Mouse (Mus musculus) adrenal gland, postnatal 4 days (tissue): ENCODE measurements around the gene Stap1. TPM values are rescaled to one million over a fixed set of nuclear protein-coding genes. Genes with fewer than 3 reads are reported as not detected.

ENCODE experiments used
- DNase-seq, 2 experiments: peaks; one replicate each; pipeline ENCODE4 v3.0.0; 2021 to 2022; ENCODE audit warnings: low spot score in 2 of 2, mixed read lengths in 2 of 2
- long read RNA-seq, 2 experiments: library from polyadenylated mRNA; stranded (forward); transcript quantifications; one replicate each; pipeline ENCODE4 v2.0.0; 2021
- total RNA-seq, 2 experiments: library from RNA; stranded (reverse); gene quantifications; 2 replicates each; pipeline ENCODE4 v1.2.3; 2021

Gene Stap1
- under 1 TPM; 0.62 to 0.70 TPM for total RNA-seq
- long read RNA-seq, experiment 1: 0 reads
- long read RNA-seq, experiment 2: 0 reads

DNA sequence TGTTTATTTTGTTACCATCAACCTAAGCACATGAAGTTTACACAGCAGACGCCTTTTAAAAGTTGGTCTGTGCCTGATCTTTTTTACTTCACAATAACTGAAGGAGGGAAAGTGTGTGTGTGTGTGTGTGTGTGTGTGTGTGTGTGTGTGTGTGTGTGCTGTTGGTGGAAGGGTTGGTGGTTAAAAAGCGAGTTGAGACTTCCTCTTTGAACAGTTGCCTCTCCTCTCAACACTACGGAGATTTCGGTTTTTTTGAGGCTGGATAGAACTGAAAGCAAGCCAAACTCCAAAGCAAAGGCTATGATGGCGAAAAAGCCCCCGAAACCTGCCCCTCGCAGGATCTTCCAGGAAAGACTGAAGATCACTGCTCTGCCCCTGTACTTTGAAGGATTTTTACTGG, at the start of gene Stap1:
Stap1 (plus strand) TSS at position 209 of the 400 bp plus-strand sequence.
- no peak for DNase-seq

DNA sequence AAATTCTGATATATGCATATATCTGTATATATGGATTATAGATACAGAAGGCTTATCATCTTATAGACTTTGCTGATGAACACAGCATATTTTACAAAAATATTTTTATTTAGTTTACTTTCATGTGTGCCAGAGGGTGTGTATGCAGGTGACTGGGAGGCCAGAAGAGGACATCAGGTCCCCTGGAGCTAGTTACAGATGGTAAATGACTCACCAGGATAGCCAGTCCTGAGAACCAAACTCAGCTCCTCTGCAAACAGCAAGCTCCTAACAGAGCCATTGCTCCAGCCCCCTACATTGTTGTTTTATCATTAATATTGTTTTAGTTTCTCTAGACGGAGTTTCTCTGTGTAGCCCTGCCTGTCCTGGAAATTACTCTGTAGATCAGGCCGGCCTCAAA, 41.7 kb upstream of the Stap1 start:
- DNase-seq: no peak

DNA sequence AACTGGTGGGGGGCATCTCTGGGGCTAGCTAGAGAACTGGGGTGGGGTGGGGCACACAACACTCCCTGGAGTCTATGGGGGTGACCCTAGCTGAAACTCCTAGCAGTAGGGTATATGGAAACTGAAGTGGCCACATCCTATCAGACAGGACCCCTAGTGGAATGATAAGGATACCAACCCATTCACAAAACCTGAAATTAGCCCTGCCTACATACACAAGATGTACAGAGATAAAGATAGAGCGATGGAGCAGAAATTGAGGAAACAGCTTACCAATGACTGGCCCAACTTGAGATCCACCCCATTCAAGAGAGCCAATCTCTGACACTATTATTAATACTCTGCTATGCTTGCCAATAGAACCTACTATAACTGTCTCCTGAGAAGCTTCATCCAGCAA, 8.0 kb upstream of the Stap1 start:
- no peak for DNase-seq

DNA sequence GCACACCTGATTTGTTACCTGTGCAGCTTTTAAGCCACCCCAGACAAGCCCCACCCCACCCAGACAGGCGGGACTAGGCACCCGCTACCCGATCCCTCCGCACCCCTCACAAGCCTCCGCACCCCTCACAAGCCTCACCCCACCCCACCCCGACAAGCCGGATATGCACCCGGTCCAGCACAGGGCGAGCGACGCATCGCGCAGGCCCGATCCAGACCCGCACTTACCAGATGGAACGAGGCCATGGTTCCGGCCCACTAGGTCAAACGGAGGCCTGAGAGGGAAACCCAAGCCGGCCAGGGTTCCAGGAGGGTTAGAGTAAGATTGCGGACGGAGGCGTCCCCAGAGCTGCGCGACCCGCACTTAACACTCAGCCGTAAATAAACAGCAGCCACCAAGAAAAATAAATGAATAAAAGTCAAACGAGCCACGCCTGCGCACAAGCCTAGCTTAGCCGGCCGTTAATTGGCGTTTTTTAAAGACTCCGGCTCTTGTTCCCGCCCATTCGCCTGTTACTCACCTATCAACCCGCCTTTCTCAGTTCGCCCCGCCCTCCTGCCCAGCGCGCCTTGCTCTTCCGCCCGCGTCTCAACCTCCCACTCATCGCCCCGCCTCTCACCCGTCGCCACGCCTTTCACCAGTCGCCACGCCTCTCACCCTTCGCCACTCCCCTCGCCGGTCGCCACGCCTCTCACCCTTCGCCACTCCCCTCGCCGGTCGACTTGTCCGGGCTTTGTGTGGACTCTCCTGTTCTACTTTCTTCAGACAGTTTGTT, 6.3 kb upstream of the Stap1 start, which contains the start of gene Cenpc1:
Cenpc1 (minus strand) TSS at position 483 of the 775 bp plus-strand sequence.
- DNase-seq: peak; percentile 83 to 95

DNA sequence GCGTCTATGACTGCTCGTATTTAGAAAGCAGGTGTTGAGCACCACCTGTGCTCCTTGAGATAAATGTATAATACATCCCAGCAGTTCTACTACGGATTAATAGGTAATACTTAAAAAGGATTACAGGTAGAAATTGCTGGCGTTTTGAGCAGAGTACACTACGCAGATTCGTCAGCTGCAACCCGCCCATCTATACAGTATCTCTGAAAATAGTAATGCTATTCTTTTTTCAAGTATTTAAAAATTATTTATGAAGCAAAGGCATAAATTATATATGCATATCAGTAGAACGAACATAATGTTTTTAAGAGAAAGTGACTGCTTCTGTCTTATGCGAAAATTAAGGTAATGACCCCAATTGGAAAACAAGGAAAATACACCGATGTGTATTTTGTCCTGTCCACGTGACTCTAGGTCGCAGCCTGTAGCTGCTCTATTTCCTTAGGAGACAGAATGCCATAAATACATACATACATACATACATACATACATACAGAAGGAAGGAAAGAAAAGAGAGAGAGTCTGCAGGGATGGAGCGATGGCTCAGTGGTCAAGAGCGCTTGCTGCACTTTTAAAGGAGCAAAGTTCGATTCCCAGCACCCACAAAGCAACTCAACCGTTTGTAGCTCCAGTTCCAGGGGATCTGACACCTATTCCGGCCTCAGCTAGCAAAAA, 5.5 kb upstream of the Stap1 start:
- no peak for DNase-seq

DNA sequence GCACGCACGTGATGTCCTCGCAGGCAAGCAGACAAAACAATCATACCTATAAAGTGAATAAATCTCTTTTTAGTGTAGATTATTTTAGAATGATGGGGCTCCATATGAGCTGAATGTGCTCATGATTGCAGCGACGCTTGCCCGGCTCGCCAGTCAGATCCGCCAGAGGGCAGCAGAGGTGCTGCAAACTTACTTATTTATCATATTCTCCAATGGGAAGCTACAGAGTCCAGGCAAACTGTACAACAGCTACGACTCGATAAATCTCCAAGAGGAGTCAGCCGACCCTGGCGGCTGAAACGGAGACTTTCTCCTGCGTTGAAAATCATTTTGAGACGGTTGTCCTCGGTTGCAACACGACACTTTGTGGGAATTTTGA, 5.0 kb upstream of the Stap1 start:
- peak; percentile 64 to 80 for DNase-seq

DNA sequence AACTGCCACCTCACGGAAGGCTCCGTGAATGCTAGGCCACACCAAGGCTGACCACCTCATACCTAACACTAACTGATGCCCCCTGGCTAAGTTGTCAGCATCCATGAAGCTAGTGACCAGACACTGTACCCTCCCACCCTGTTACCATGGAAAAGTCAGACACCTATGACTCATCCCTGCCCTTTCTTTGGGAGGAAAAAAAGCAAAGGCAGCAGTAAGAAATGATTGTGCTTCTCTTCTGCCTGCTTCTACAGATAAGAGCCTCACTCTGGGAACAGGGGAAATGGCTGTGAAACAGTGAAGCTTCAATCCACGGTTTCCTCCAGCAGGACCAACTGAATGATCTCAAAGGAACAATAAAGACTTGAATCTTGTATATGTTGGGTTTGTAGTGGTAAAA, 3.1 kb upstream of the Stap1 start:
- no peak for DNase-seq

DNA sequence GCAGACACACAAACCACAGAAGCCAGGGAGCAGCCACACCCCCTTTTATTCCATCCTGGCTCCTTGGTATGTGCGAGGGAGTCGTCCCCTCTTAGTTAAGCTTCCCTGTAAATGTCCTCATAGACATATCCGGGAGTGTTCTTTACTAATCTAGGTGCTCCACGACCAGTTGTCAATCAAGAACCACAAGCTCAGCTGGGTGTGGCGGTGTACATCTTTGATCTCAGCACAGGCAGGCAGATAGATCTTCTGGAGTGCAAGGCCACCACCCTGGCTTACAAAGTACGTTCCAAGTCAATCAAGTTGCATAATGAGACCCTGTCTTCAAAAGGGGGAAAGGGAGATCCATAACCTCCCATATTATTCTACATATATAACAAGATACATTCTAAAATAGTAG, 2.4 kb upstream of the Stap1 start:
- DNase-seq: no peak

DNA sequence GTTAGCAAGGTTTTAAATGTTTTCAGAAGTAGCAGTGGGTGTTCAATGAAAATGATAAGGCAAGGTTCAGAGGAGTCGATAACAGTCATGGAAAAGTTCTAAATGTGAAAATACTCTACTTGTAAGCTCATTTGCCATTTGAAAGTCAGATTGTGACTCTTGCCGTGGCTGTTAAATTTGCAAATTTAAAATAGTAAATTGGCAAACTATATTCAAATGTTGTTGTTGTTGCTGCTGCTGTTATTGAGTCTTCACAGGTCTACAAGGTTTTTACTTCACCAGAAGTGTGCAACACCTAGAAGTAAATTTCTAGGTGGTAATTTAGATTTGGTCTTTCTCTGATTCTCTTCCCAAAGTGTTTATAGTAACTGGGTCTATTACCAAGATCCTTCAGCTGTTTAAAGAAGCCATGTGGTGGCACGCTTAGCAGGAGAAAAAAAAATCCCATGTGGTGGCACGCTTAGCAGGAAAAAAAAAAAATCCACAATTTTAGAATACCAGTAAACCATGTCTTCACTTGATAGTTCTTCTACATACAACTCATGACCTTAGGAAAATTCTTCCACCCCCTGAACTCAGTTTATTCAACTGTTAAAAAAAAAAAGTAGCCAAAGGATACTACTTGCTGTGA, 1.3 kb downstream of the Stap1 start:
- DNase-seq: no peak

DNA sequence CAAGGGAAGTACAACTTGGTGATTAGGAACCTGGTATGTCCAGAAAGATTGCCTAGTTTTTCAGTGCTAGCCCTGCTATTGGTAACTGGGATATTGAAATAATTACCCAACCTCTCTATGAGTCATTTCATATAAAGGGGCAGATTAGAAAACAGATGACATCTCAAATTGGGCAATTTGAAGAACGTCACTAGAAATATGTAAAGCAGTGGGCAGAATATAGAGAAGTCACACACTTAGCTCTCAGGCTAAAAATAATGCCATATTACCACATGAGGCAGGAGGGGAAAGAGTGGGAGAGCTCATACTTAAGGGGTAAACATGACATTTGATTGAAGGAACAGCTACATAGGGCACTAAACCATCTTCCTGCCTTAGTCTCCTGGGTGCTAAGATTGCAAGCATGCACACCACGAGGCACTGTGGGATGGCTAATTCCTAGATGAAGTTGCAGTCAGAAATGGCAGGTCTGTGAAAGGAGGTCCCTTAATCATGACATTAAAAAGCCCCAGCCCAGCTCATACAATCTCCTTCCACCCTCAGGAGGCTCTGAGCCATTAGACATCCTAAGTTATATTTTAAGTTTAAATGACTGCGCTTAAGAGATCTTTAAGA, 7.3 kb downstream of the Stap1 start:
- DNase-seq: no peak

DNA sequence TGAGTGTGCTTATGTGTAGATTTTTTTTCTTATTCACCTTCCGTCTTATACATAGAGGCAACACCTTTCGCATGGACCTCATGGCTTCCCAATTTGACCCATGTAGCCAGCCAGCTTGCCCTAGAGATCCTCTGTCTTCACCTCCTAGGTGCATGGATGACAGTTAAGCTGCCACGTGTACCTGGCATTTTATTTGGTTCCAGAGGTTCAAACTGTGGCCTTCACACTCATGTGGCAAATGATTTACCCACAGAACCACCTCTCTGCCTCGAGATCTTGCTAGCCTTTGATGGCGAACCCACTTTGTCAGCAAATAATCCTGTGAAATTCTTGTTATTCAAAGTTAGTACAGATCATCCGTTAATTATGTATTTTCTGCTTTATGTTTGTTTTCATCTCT, 12.4 kb downstream of the Stap1 start:
- no peak for DNase-seq

DNA sequence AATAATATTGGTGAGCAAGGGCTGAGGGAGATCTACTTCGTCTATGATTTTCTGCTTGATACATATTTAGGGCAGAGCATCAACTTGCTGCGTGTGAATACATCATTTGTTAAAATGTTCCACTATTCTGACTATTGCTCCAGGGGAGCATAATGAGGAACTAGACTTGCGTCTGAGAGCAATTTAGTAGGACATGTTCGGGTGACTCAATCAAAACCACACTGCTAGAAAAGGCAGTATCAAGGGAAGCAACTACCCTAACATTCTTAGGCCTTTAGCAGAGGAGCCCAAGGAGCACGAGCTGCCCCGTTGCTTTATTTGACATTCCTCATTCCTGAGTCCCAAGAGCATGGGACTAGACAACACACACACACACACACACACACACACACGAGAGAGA, 13.4 kb downstream of the Stap1 start:
- no peak for DNase-seq

DNA sequence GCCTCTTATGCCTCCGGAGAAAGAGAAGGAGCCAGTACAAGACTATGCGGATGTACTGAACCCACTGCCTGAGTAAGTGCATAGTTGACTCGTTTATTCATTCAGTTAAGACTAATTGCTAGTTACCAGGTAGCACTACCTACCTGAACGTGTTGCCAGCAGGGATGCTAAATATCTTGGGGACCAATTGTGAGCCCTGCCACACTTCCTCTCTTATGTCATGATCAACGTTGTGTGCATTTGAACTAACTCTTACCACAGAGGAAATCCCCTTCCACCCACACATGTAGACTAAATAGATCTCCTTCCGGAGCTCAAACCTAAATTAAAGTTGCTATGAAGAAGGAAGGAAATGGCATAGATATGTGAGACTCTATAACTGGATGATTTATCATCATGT, 15.2 kb downstream of the Stap1 start:
- DNase-seq: no peak

DNA sequence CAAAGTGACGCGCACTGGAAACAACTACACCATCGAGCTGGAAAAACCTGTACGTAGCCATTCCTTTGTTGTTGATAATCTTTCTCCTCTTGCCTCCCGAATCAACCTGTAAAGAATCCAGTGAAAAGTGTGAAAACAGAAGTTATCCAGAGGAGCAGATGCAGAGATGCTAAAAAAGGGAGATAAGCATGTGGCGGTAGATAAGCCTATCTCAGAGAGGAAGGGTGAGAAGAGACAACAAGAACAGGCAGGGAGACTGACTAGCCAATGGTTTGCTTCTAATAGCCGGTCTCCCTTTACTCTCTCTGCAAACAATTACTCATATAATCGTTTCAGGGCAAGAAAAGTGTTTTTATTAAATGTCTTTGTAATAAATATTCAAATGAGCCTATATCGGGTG, 23.2 kb downstream of the Stap1 start:
- DNase-seq: no peak

DNA sequence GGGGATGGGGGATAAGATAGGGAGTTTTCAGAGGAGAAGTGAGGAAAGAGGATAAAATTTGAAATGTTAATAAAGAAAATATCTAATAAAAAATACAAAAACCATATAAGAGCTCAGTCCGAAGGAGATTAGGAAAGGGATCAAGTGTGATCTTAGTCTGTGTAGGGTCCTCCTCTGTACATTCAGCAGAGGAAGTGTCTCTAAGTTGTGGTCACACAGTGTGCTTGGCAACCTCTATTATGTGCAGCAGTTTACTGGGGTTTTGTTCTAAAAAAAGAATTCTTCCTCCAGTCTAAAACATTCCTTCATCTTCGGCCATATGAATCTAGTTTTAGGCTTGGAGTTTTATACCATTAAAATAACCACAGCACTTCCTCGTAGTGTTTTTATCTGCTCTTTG, 27.4 kb downstream of the Stap1 start:
- no peak for DNase-seq

DNA sequence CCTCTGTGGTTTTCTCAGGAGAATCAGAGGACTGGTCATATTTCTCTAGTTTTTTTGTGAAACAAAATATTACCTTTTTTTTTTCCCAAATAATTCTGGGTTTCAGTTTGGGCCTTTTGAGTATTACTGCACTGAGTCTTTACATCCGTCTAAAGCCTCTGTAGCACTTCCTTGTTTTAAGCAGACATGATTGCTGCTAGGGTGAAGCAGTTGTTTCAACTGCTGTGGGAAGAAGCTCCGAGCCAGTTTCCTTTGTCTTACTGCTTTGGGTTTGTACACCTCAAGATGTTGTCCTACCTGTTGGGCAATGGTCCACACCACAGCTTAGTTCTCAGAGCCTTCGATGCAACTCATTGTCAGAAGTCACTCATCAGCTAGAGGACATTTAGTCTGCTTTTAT, 29.1 kb downstream of the Stap1 start:
- no peak for DNase-seq

DNA sequence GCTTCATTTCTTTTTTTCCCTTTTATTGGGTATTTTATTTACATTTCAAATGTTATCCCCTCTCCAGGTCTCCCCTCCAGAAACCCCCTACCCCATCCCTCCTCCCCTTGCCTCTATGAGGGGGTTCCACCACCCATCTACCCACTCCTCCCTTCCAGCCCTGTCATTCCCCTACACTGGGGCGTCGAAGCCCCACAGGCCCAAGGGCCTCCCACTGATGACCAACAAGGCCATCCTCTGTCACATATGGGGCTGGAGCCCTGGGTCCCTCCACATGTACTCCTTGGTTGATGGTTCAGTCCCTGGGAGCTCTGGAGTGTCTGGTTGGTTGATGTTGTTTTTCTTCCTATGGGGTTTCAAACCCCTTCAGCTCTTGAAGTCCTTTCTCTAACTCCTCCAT, 30.6 kb downstream of the Stap1 start:
- no peak for DNase-seq

DNA sequence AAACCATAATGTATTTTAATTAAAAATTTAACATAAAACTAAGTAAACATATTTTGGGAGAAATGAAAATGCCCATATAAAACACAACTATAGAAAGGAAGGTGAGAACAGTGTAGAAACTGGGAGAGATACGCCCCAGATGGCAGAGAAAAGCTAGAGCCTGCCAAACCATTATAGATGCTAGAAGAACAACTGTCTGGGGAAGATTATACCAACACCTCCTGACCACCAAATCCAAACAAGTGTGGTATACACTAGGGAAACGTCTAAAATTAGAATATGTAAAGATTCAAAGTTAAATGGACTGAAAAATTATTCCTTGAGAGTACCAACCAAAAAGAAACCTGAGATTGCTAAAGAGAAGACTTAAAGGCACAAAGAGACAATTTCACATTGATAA, 35.1 kb downstream of the Stap1 start:
- no peak for DNase-seq

DNA sequence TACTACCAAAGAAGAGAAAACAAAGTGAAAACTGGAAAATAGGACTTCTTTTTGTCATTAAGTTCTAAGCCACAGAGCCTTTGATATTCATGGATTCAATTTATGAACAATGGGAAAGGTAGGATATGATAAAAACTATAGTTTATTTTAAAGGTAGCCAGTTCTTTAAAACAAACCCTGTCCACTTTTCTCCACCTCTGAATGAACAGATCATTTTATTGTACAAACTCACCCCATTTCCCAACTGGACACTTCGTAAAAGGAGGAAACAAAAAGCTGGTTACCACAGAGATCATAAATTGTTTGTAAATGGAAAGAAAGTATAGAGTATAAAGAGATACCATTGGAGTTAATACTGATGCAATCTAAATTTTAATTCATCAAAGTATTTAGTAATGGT, 39.5 kb downstream of the Stap1 start:
- DNase-seq: no peak

DNA sequence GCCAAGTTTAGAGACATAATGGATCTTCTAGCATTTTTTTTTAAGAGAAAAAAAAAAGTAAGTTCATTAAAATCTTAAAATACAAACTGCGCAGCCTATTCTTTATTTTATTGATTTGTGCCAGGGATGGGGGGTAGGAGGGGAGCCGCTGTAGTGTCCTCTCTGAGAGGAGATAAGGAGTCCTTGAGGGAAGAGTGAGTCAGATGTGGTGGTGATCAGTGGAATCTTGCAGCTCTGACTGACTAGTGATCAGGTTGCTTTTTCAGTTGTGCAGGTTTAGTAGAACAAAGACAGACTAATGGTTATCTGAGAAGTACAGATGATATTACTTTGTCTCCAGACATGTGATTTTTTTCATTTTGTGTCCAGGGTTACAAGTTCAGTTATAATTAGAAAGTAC, 41.5 kb downstream of the Stap1 start:
- DNase-seq: no peak

DNA sequence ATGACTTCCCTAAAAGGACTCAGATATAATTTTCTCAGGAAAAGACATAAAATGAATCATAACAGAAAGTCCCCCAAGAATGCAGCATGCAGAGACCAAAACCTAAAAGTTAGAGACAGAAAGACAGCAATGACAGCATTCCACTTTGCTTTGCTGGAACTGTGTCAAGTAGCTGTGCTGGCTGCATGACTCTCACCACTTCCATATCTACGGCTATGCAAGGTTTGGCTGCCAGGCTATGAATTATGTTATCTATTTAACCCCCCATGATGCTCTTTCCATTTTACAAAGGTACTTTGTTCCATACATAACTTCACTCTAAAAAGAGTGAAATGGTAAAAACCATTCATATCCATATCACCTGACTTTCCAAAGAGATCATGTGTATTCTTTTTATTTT, 42.5 kb downstream of the Stap1 start:
- DNase-seq: no peak
